Mouse (Mus musculus): ENCODE measurements at regions not wholly inside any gene's neighbourhood (a gene's known extent, or its start where the extent isn't known, plus 50 kb on each side); places are given as distances from the start of the nearest gene placed in this dataset.

DNA sequence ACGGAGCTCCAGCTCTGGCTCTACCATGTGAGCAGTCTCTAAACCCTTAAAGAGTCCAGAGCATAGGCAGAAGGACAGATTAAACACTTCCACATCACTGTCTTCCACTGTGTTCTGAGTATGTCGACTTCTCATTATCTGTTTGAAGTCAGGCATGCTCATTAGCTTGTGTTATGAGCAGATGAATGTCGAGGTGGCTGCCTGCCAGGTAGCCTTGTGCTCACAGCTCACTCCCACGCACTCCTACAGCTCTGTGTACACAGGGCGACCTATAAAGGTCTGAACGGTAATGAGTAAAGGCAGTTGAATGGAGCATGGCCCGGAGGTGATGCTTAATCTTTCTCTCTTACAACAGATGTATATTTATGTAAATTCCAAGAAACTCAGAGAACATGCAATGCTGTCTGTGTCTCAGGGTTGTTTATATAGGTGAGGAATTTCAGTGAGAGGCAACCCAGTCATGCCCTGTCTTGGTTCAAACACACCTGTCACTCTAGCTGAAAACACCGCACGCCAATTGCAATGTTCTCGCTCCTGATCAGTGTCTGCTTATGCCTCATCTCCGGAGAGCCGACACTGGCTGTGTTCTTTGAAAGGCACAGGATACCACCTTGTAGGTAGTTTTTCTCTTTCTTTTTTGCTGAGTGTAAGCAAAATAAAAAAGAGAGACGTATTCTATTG, 135.9 kb upstream of the Gm5148 start:
- ATAC-seq (replicated peaks; ENCODE audit: poor library complexity, severe bottlenecking) = no peak

DNA sequence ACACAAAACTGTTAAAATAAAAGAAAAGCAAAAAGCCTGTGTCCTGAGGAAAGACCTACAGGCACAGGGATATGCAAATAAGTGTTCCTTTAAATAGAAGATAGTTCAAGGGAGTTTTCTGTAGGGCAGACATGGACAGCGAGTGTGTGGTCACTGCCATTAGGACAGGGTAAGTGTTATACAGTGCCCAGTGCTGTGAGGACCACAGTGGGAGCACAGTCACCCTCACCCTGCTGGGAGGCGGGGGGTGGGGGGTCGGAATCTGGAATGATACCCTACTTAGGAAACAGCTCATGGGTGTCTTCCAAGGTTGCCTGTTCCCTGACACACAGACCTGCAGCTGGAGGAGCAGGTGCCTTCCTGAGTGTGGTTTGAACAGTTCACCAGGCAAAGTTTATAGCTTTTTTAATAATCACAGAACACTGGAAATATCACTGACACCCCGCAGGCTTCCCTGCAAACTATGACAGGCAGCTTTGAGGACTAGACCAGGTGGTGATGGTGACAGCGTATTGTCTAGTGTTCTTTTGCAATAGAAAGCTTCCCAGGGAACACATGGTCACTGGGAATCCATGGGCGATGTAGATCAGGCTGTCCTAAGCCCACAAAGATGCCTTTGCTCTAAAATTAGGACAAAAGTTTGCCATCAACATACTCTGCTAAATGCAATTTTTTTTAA, 134.5 kb upstream of the Gm5148 start:
- ATAC-seq (replicated peaks; ENCODE audit: poor library complexity, severe bottlenecking) = no peak

- no peak for ATAC-seq (replicated peaks; ENCODE audit: poor library complexity, severe bottlenecking)
These were observed 122.1 kb upstream of the Gm5148 start for GRCm38 (mm10) chr3:37846191-37847003.

DNA sequence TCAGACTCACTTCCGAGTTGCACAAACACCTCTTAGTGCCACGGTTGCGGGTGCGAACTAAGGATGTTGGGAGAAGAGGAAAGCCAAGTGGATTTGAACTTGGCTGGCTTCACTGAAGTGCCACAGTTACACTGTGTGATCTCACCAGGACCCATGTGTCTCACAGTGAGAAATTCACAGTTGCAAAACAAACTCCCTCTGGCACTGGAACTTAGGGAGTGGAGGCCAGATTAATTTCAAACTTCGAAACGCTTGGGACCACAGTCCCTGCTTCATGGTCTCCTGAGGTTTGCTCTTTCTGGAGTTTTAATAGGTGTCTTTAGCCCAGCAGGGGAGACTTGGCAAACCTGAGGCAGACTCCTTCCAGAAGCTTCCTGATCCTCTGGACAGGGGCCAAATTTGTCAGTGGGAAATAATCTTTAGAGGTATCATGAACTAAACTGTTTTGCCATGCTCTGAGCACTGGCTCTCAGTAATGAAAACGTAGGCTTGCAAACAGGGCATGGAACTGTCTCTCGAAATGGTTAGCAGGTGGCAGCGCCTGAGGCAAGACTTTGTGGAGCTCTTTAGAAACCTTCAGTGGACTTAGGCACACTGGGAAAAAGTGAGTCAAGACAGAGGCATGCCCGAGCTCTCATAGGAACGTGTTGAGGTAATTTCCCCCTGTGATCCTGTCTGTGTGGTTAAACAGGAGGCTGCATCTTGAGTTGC, 121.2 kb upstream of the Gm5148 start:
- no peak for ATAC-seq (replicated peaks; ENCODE audit: poor library complexity, severe bottlenecking)

- ATAC-seq (replicated peaks; ENCODE audit: poor library complexity, severe bottlenecking) = no peak
These were observed 120.5 kb upstream of the Gm5148 start for GRCm38 (mm10) chr3:37844731-37845312.

GRCm38 (mm10) chr3:37842289-37842688, 118.0 kb upstream of the Gm5148 start:
- ATAC-seq (replicated peaks; ENCODE audit: poor library complexity, severe bottlenecking) = no peak

DNA sequence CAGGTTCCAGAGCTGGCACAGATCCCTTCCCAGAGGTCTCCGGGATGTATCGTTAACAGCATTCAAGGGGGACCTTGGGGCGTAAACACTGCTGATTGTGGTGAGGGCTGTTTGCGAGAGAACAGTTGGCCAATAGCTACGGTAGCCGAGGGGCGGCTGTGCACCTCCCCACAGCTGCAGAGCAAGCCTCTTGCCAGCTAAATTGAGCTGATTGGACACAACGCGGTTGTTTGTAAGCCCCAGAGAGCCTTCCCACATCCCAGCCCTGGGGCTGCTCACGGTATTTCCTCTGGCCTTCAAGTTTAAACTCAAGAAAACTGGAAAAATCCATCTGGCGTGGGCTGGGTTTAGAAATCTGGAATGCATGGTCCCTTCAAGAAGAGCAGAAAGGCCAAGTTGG, 114.6 kb upstream of the Gm5148 start:
- no peak for ATAC-seq (replicated peaks; ENCODE audit: poor library complexity, severe bottlenecking)

DNA sequence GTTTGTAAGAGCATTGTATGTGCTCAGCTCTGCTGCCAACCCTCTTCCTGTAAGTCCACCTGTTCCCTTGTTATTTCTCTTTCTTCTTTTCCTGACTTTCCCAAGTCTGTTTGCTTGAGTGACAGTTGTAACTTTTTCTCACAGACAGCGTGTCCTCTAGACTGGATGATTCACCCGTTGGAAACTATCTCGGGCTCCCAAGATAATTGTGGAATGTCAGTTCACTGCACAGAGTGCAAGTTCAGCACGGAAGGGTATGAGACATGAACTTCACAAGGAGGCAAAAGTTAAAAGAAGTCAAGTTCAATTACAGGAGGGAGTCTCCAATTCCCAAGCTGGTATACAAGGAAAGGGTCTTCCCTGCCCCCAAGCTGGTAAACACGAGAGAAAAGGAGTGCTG, 112.5 kb upstream of the Gm5148 start:
- ATAC-seq (replicated peaks; ENCODE audit: poor library complexity, severe bottlenecking) = no peak

- ATAC-seq (replicated peaks; ENCODE audit: poor library complexity, severe bottlenecking) = no peak
These were observed 111.4 kb upstream of the Gm5148 start for GRCm38 (mm10) chr3:37835687-37836086.

- ATAC-seq (replicated peaks; ENCODE audit: poor library complexity, severe bottlenecking) = no peak
These were observed 110.8 kb upstream of the Gm5148 start for GRCm38 (mm10) chr3:37835135-37835534.

DNA sequence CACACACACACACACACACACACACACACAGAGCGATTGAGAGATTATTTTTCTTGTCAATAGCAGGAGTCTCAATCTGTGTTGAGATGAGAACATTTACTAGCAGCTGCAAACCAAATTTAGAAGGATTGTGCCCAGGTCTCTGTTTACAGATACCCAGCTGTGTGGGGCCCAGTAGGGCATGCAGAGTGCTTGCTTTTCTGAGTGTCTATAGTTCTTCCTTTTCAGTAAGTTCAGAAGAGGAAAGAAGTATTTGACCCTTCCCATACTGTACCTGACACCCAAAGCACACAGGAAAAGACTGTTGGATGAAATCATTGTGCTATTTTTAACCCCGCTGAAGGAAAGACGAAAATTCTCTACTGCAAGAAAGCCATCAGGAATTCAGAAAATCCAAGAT, 110.3 kb upstream of the Gm5148 start:
- no peak for ATAC-seq (replicated peaks; ENCODE audit: poor library complexity, severe bottlenecking)

DNA sequence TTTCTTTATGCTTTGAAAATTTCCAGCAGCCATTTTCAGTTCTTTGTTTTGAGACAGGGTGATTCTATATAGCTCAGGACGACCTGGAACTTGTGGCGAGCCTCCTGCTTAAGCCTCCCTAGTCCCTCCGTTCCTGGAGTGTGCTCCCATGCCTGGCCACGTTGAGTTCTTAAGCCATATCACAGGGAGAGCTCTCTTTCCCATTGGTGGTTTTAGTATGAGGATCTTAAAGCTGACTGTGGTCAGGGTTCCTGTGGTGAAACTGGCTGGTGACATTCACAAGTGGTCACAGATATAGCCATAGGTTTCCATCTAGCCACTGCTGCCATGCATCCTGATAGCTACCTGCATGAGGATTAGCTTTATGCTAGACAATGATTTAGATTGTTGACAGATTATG, 109.1 kb upstream of the Gm5148 start:
- peak; percentile 56; the same call in 1 of the 2 replicates for ATAC-seq (replicated peaks; ENCODE audit: poor library complexity, severe bottlenecking)

- no peak for ATAC-seq (replicated peaks; ENCODE audit: poor library complexity, severe bottlenecking)
These were observed 103.3 kb upstream of the Gm5148 start for GRCm38 (mm10) chr3:37827546-37827945.

- no peak for ATAC-seq (replicated peaks; ENCODE audit: poor library complexity, severe bottlenecking)
These were observed 101.3 kb upstream of the Gm5148 start for GRCm38 (mm10) chr3:37825602-37826001.

DNA sequence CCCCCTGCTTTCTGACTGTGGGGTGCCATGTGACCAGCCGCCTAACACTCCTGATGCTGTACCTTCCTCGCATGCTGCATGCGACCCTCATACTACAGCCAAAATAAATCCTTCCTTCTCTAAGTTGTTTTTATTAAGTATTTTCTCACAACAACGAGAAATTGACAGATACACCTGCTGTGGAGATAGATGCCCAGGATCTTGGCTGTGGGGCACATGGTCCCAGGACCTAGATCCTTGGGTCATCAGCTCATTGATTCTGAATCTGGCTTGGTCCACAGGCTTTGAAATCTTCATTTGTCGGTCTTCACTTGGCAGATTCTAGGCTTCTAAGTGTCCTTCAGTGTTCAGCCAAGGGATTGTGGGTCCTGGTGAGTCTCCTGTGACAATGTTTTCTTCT, 100.4 kb upstream of the Gm5148 start:
- ATAC-seq (replicated peaks; ENCODE audit: poor library complexity, severe bottlenecking) = no peak

DNA sequence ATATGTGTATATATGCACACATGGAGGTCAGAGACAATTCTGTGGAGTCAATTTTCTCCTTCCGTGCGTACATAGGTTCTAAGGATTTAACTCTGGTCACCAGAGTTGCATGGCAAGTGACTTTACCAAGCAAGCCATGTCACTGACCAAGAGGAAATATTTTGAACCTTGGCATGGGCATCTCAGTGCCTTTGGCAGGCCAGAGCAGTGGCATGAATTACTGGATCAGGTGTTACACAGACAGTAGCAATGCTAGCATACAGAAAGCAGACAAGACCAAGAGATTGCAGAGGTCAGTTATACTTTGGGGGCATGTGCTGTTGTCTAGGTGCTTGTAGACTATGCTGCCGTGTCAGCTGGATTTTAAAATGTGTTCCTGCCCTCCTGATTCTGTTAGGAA, 95.2 kb upstream of the Gm5148 start:
- ATAC-seq (replicated peaks; ENCODE audit: poor library complexity, severe bottlenecking) = no peak

- ATAC-seq (replicated peaks; ENCODE audit: poor library complexity, severe bottlenecking) = no peak
These were observed 93.1 kb upstream of the Gm5148 start for GRCm38 (mm10) chr3:37817434-37817805.

DNA sequence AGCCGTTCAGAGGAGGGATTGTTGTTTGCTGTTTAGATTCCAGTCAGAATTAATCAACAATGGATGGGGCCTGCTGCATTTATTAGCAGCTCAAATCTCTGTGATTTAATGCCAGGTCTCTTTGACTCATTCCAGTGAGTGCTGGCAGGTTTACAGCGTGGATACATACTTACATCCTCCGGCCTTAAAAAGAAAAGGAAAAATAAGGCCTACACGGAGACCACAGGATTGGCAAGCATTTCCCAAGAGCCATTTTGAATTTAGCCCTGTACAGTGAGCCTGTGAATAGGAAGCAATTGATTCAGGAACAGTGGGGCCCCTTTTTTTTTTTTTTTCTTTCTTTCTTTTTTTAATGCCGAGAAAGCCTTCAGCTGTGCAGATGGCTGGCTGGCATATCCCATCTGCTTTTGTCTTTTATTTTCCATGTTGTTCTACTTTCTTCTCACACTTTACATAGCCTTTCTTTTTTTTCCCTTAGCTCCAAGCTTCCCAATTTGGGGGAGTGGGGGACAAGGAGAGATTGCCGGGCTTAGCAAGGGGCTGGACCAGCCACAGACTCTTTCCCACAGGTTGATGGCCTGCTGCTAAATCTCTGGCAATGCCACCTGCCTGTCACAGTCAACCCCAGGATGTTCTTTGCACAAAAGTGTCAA, 92.6 kb upstream of the Gm5148 start:
- ATAC-seq (replicated peaks; ENCODE audit: poor library complexity, severe bottlenecking) = no peak

GRCm38 (mm10) chr3:37815771-37816170, 91.5 kb upstream of the Gm5148 start:
- ATAC-seq (replicated peaks; ENCODE audit: poor library complexity, severe bottlenecking) = no peak

GRCm38 (mm10) chr3:37812936-37813335, 88.6 kb upstream of the Gm5148 start:
- ATAC-seq (replicated peaks; ENCODE audit: poor library complexity, severe bottlenecking) = no peak
